Mouse (Mus musculus): ENCODE data around the gene Cyb5r3. TPM values are rescaled to one million over a fixed set of nuclear protein-coding genes. Genes with fewer than 3 reads are reported as not detected.

Gene Cyb5r3
- polyA plus RNA-seq, 1 experiment from 2014 or later, result 466 TPM

GRCm38 (mm10) chr15:83202412-83202811, 30.0 kb upstream of the Cyb5r3 start:
- no peak for TF ChIP-seq CTCF (IDR thresholded peaks at IDR 0.05)
- POLR2A ChIA-PET, result no interaction called here
- ATAC-seq, result no peak
- H3K27me3 ChIP-seq, result no peaks in the 10 kb centered on the region
- CTCF ChIA-PET, result interaction anchor here (1.1 kb wide), 1 partner anchor 14 kb away, joined by 3 read pairs; no protein-coding TSS in a partner anchor
- in situ Hi-C loops (cut with MboI; ENCODE audit: low pct_unique_long_range_greater_than_20kb), result loop anchor here (5.0 to 10.0 kb wide), 3 partner anchors 50 to 398 kb away; no protein-coding TSS in a partner anchor
- DNase-seq (ENCODE audit: low read depth, low spot score), result no peak

- ChIA-PET POLR2A (no interaction called here), CTCF (no interaction called here)
- in situ Hi-C loops (cut with MboI; ENCODE audit: low pct_unique_long_range_greater_than_20kb), result no loop called here
- no peaks in the 10 kb centered on the region for H3K27me3 ChIP-seq
- no peak for TF ChIP-seq CTCF (IDR thresholded peaks at IDR 0.05)
- DNase-seq (ENCODE audit: low read depth, low spot score) (no peak), ATAC-seq (no peak)
Observed at GRCm38 (mm10) chr15:83193413-83193812, 21.0 kb upstream of the Cyb5r3 start.

- no peak for ATAC-seq
Observed at GRCm38 (mm10) chr15:83182351-83182750, 10.0 kb upstream of the Cyb5r3 start.

GRCm38 (mm10) chr15:83181800-83182330, 9.5 kb upstream of the Cyb5r3 start:
- CTCF ChIA-PET, result no interaction called here
- POLR2A ChIA-PET, result interaction anchor here (0.6 kb wide), 1 partner anchor 33 kb away, joined by 3 read pairs; no protein-coding TSS in a partner anchor
- ATAC-seq (no peak), DNase-seq (ENCODE audit: low read depth, low spot score) (no peak)
- in situ Hi-C loops (cut with MboI; ENCODE audit: low pct_unique_long_range_greater_than_20kb), result no loop called here
- TF ChIP-seq CTCF (IDR thresholded peaks at IDR 0.05), result no peak
- no peaks in the 10 kb centered on the region for H3K27me3 ChIP-seq

More at GRCm38 (mm10) chr15:83182351-83182750, 10.0 kb upstream of the Cyb5r3 start:
- no peak for TF ChIP-seq CTCF (IDR thresholded peaks at IDR 0.05)
- ChIA-PET POLR2A (interaction anchor here (0.6 kb wide), 1 partner anchor 34 kb away, joined by 3 read pairs; no protein-coding TSS in a partner anchor), CTCF (no interaction called here)
- in situ Hi-C loops (cut with MboI; ENCODE audit: low pct_unique_long_range_greater_than_20kb), result no loop called here
- H3K27me3 ChIP-seq, result no peaks in the 10 kb centered on the region
- DNase-seq (ENCODE audit: low read depth, low spot score), result no peak

- no peak for DNase-seq (ENCODE audit: low read depth, low spot score)
- no peaks in the 10 kb centered on the region for H3K27me3 ChIP-seq
- ATAC-seq, result no peak
- POLR2A ChIA-PET, result interaction anchor here (1.2 kb wide), 1 partner anchor 9 kb away, joined by 3 read pairs; no protein-coding TSS in a partner anchor
- in situ Hi-C loops (cut with MboI; ENCODE audit: low pct_unique_long_range_greater_than_20kb), result no loop called here
- TF ChIP-seq CTCF (IDR thresholded peaks at IDR 0.05), result no peak
- CTCF ChIA-PET, result no interaction called here
Observed at GRCm38 (mm10) chr15:83180004-83180403, 7.6 kb upstream of the Cyb5r3 start.

GRCm38 (mm10) chr15:83176653-83177052, 4.3 kb upstream of the Cyb5r3 start:
- TF ChIP-seq CTCF (IDR thresholded peaks at IDR 0.05), result no peak
- ATAC-seq, result no peak
- DNase-seq (ENCODE audit: low read depth, low spot score), result no peak
- no peaks in the 10 kb centered on the region for H3K27me3 ChIP-seq
- POLR2A ChIA-PET, result no interaction called here
- CTCF ChIA-PET, result no interaction called here
- in situ Hi-C loops (cut with MboI; ENCODE audit: low pct_unique_long_range_greater_than_20kb), result no loop called here

GRCm38 (mm10) chr15:83173914-83174884, 1.8 kb upstream of the Cyb5r3 start:
- no peak for ATAC-seq

GRCm38 (mm10) chr15:83171712-83172481, 495 bp downstream of the Cyb5r3 start:
- in situ Hi-C loops (cut with MboI; ENCODE audit: low pct_unique_long_range_greater_than_20kb), result loop anchor here (5.0 kb wide), 1 partner anchor 50 kb away; no protein-coding TSS in a partner anchor
- ATAC-seq (peak; percentile 93), DNase-seq (ENCODE audit: low read depth, low spot score) (no peak)
- POLR2A ChIA-PET, result interaction anchor here (0.6 to 1.1 kb wide), 5 partner anchors 8 to 50 kb away, joined by 3 to 4 read pairs (median 3); partner anchors contain the start of genes Poldip3 and Rrp7a
- CTCF ChIA-PET, result interaction anchor here (1.2 to 1.5 kb wide), 2 partner anchors 16 to 21 kb away, joined by 3 to 5 read pairs; no protein-coding TSS in a partner anchor
- TF ChIP-seq CTCF (IDR thresholded peaks at IDR 0.05), result no peak
- H3K27me3 ChIP-seq, result no peaks in the 10 kb centered on the region

More at GRCm38 (mm10) chr15:83173914-83174884, 1.8 kb upstream of the Cyb5r3 start:
- POLR2A ChIA-PET, result interaction anchor here (1.0 to 1.1 kb wide), 2 partner anchors 13 to 193 kb away, joined by 3 to 4 read pairs; no protein-coding TSS in a partner anchor
- in situ Hi-C loops (cut with MboI; ENCODE audit: low pct_unique_long_range_greater_than_20kb), result loop anchor here (5.0 kb wide), 1 partner anchor 48 kb away; no protein-coding TSS in a partner anchor
- no peak for TF ChIP-seq CTCF (IDR thresholded peaks at IDR 0.05)
- no peak for DNase-seq (ENCODE audit: low read depth, low spot score)
- CTCF ChIA-PET, result interaction anchor here (2.2 kb wide), 1 partner anchor 31 kb away, joined by 9 read pairs; no protein-coding TSS in a partner anchor
- H3K27me3 ChIP-seq, result no peaks in the 10 kb centered on the region

- no peak for TF ChIP-seq CTCF (IDR thresholded peaks at IDR 0.05)
- in situ Hi-C loops (cut with MboI; ENCODE audit: low pct_unique_long_range_greater_than_20kb), result loop anchor here (5.0 kb wide), 1 partner anchor 51 kb away; no protein-coding TSS in a partner anchor
- no peaks in the 10 kb centered on the region for H3K27me3 ChIP-seq
- ATAC-seq, result no peak
- POLR2A ChIA-PET, result interaction anchor here (0.7 to 1.1 kb wide), 4 partner anchors 9 to 49 kb away, joined by 3 to 4 read pairs (median 3); partner anchors contain the start of genes Poldip3 and Rrp7a
- no peak for DNase-seq (ENCODE audit: low read depth, low spot score)
- CTCF ChIA-PET, result interaction anchor here (1.5 to 1.8 kb wide), 2 partner anchors 14 to 21 kb away, joined by 3 to 6 read pairs; no protein-coding TSS in a partner anchor
Observed at GRCm38 (mm10) chr15:83170956-83171659, 1.3 kb downstream of the Cyb5r3 start.
